ENCODE assay signal across 17 mouse cellular contexts in the genomic region with DNA sequence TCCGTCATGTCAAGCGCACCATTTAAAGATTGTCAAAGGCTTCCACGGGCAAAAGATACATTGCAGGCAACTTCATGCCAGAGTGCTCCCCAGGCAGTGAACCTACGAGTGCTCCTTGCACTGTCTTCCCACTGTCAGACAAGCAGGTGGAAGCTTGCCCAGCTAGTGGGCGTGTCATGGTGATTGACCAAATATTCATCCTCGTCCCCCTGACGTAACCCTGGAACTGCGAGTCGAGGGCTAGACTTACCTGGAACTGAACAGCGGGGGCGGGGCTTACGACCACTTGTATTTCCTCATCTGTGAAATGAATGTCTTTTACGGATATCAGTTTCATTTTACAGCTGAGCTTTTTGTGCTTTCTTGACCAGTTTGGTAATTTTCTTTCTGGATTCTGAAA. TPM values are rescaled to one million over a fixed set of nuclear protein-coding genes. Genes with fewer than 3 reads are reported as not detected.
A peak's percentile ranks its signal among the peaks of the same experiment; 100 is the strongest.
DNase-seq lines count a peak whose midpoint lies in the region; ATAC-seq and TF ChIP-seq lines count a peak whose summit lies in the region.
"Had no signal": no experiment of that assay in that cellular context is flagged by ENCODE, and none has a peak within 500 bp of the region (broad histone marks: within the 10 kb centered on the region; RNA-seq: fewer than 3 reads in every experiment).

No protein-coding gene starts in this region.

- peak; percentile 88 for DNase-seq in liver, adult 2 months (ENCODE audit: extremely low read depth, low read depth, low spot score)
- DNase-seq in liver, embryonic 11.5 days (ENCODE audit: low spot score) = no peak
- DNase-seq in MEL (ENCODE audit: low read depth, low spot score) = peak; percentile 10
- DNase-seq in kidney, postnatal 25 days = peak; percentile 55 to 66
- no peak for DNase-seq in layer of hippocampus, adult 2 months (ENCODE audit: low spot score in 2 of 2)
- no peak for DNase-seq in cerebellum, adult 18-20 months
- DNase-seq: cerebellum, postnatal 10 days; gastrocnemius, postnatal 25 days; heart, postnatal 4 days had no signal

- WGBS in liver, adult 2 months = 34% methylated on average over 13 of the region's 13 CpGs
- 80% methylated on average over 13 of the region's 13 CpGs for WGBS in liver, embryonic 11.5 days

- no peak for TF ChIP-seq POLR2A in liver, adult 2 months (IDR thresholded peaks at IDR 0.05; ENCODE audit: extremely low read depth, insufficient read depth, low read length)
- no peak for TF ChIP-seq POLR2A in MEL (IDR thresholded peaks at IDR 0.05; ENCODE audit: control insufficient read depth in 1 of 2, insufficient read depth in 1 of 2, low read depth in 1 of 2, low read length in 2 of 2, poor library complexity in 1 of 2)

- no peaks in the 10 kb centered on the region for H3K79me2 ChIP-seq in liver, adult 2 months (ENCODE audit: control insufficient read depth, insufficient read depth, low read length)
- no peaks in the 10 kb centered on the region for H3K79me2 ChIP-seq in MEL (ENCODE audit: control insufficient read depth, insufficient read depth, low read length, poor library complexity)

- TF ChIP-seq CTCF in liver, adult 2 months (IDR thresholded peaks at IDR 0.05; ENCODE audit: low read depth, low read length) = no peak
- no peak for TF ChIP-seq CTCF in MEL (IDR thresholded peaks at IDR 0.05 in 2 of 3, conservative IDR thresholded peaks at IDR 0.05 in 1 of 3; ENCODE audit: control insufficient read depth in 1 of 3, insufficient read depth in 1 of 3, low read depth in 2 of 3, low read length in 3 of 3, poor library complexity in 1 of 3, severe bottlenecking in 1 of 3)
- no peak for TF ChIP-seq CTCF in layer of hippocampus, adult 2 months (conservative IDR thresholded peaks at IDR 0.05)

- no peak overlapping the region for H3K9ac ChIP-seq in liver, adult 2 months (ENCODE audit: low read depth, low read length)
- no peak overlapping the region for H3K9ac ChIP-seq in liver, embryonic 11.5 days (ENCODE audit: low read depth, low read length)
- no peak overlapping the region for H3K9ac ChIP-seq in MEL (ENCODE audit: control insufficient read depth, low read depth, low read length, poor library complexity, severe bottlenecking)
- H3K9ac ChIP-seq: forebrain, embryonic 12.5 days; limb, embryonic 12.5 days had no signal

- peaks cover 2% of the 10 kb centered on the region for H3K4me1 ChIP-seq in liver, adult 2 months (ENCODE audit: control insufficient read depth, insufficient read depth, low read length)
- peaks cover 5% of the 10 kb centered on the region; the same call in 1 of the 2 replicates for H3K4me1 ChIP-seq in liver, embryonic 11.5 days (replicated peaks; ENCODE audit: control insufficient read depth, insufficient read depth, low read length)
- peaks cover 0 to 14% of the 10 kb centered on the region in 2 experiments; a peak in 2 of 4 replicates for H3K4me1 ChIP-seq in MEL (ENCODE audit: control insufficient read depth in 1 of 2, insufficient read depth in 2 of 2, low read length in 2 of 2)

- no peak overlapping the region for H3K4me2 ChIP-seq in liver, embryonic 11.5 days
- H3K4me2 ChIP-seq: forebrain, embryonic 12.5 days; limb, embryonic 12.5 days had no signal

- TF ChIP-seq EP300 in MEL (IDR thresholded peaks at IDR 0.05; ENCODE audit: low read depth in 1 of 2, low read length in 2 of 2) = no peak

- H3K27ac ChIP-seq in liver, adult 2 months (replicated peaks; ENCODE audit: insufficient read depth, low read depth, low read length) = no peak overlapping the region; the same call in 1 of the 2 replicates
- H3K27ac ChIP-seq in liver, embryonic 11.5 days (ENCODE audit: low read depth, low read length) = no peak overlapping the region
- no peak overlapping the region for H3K27ac ChIP-seq in MEL (ENCODE audit: control insufficient read depth, low read depth, low read length)
- H3K27ac ChIP-seq in layer of hippocampus, adult 2 months = no peak overlapping the region
- H3K27ac ChIP-seq: forebrain, embryonic 12.5 days; heart, embryonic 10.5 days; limb, embryonic 12.5 days had no signal

- no peak overlapping the region for H3K4me3 ChIP-seq in liver, adult 2 months (ENCODE audit: insufficient read depth, low read depth, low read length)
- H3K4me3 ChIP-seq in liver, embryonic 11.5 days (ENCODE audit: low read depth, low read length) = no peak overlapping the region
- H3K4me3 ChIP-seq in MEL (ENCODE audit: control insufficient read depth in 1 of 2, insufficient read depth in 1 of 2, low read depth in 2 of 2, low read length in 2 of 2) = peak overlapping the region in 1 of 2 experiments; percentile 67; a peak in 3 of 4 replicates
- H3K4me3 ChIP-seq in layer of hippocampus, adult 2 months = no peak overlapping the region
- H3K4me3 ChIP-seq: forebrain, embryonic 12.5 days; heart, embryonic 10.5 days; limb, embryonic 12.5 days had no signal

- H3K9me3 ChIP-seq in liver, embryonic 11.5 days (ENCODE audit: control insufficient read depth, low read length) = peaks cover 2% of the 10 kb centered on the region; the same call in 1 of the 2 replicates
- no peaks in the 10 kb centered on the region; the same call in 1 of the 2 replicates for H3K9me3 ChIP-seq in MEL (replicated peaks; ENCODE audit: insufficient read depth, low read length)
- H3K9me3 ChIP-seq: forebrain, embryonic 12.5 days; heart, embryonic 10.5 days had no signal

- no peak for ATAC-seq in liver, embryonic 11.5 days (replicated peaks; ENCODE audit: low FRiP score)
- ATAC-seq in granulocyte monocyte progenitor cell, adult 5-6 weeks (replicated peaks; ENCODE audit: poor library complexity, severe bottlenecking) = peak; percentile 62
- ATAC-seq: hindbrain, embryonic 16.5 days; midbrain, embryonic 16.5 days had no signal

- TF ChIP-seq RAD21 in MEL (IDR thresholded peaks at IDR 0.05; ENCODE audit: low read depth, low read length) = no peak

- H3K36me3 ChIP-seq in liver, adult 2 months (ENCODE audit: control insufficient read depth, insufficient read depth, low read length) = no peaks in the 10 kb centered on the region
- H3K36me3 ChIP-seq in liver, embryonic 11.5 days (ENCODE audit: control insufficient read depth, insufficient read depth, low read length) = no peaks in the 10 kb centered on the region
- no peaks in the 10 kb centered on the region for H3K36me3 ChIP-seq in MEL (ENCODE audit: control insufficient read depth in 1 of 2, insufficient read depth in 2 of 2, low read length in 2 of 2)
- H3K36me3 ChIP-seq: forebrain, embryonic 12.5 days; heart, embryonic 10.5 days; limb, embryonic 12.5 days had no signal

- H3K27me3 ChIP-seq in liver, adult 2 months (ENCODE audit: control insufficient read depth, insufficient read depth, low read length) = no peaks in the 10 kb centered on the region
- peaks cover 13% of the 10 kb centered on the region for H3K27me3 ChIP-seq in liver, embryonic 11.5 days (replicated peaks; ENCODE audit: control insufficient read depth, insufficient read depth, low read length)
- no peaks in the 10 kb centered on the region; a peak in 1 of 4 replicates for H3K27me3 ChIP-seq in MEL (ENCODE audit: control insufficient read depth in 1 of 2, insufficient read depth in 2 of 2, low read length in 2 of 2)

TF ChIP-seq in MEL, 35 proteins besides CTCF, POLR2A, EP300 and RAD21:
- TF ChIP-seq ELF1 (IDR thresholded peaks at IDR 0.05; ENCODE audit: low read depth, low read length) (no peak), ZKSCAN1 (IDR thresholded peaks at IDR 0.05; ENCODE audit: low read depth, low read length) (no peak), KAT2A (conservative IDR thresholded peaks at IDR 0.05; ENCODE audit: low read depth, low read length) (no peak), MYC (IDR thresholded peaks at IDR 0.05; ENCODE audit: low read depth, low read length) (no peak), BHLHE40 (IDR thresholded peaks at IDR 0.05; ENCODE audit: borderline replicate concordance, low read depth, low read length) (no peak), JUND (IDR thresholded peaks at IDR 0.05; ENCODE audit: low read depth, low read length) (no peak), E2F4 (IDR thresholded peaks at IDR 0.05; ENCODE audit: borderline replicate concordance, low read depth, low read length) (no peak), SIN3A (IDR thresholded peaks at IDR 0.05; ENCODE audit: low read length) (no peak), MYB (IDR thresholded peaks at IDR 0.05; ENCODE audit: low read depth, low read length) (no peak), CHD2 (IDR thresholded peaks at IDR 0.05; ENCODE audit: low read length) (no peak), NELFE (IDR thresholded peaks at IDR 0.05; ENCODE audit: low read depth, low read length) (no peak), TAL1 (IDR thresholded peaks at IDR 0.05; ENCODE audit: low read length) (no peak), GATA1 (IDR thresholded peaks at IDR 0.05; ENCODE audit: low read depth, low read length) (no peak), RCOR1 (IDR thresholded peaks at IDR 0.05; ENCODE audit: low read depth, low read length) (no peak), CHD1 (IDR thresholded peaks at IDR 0.05; ENCODE audit: low read depth, low read length) (no peak), MAZ (IDR thresholded peaks at IDR 0.05; ENCODE audit: low read depth, low read length) (no peak)
TF ChIP-seq in MEL: peak in this region for 0.

RNA-seq across cellular contexts. Expression of a gene that starts 28.7 kb away (rescaled TPM):
- not detected in 2 replicates for total RNA-seq in liver, adult 2 months (2014; rRNA removed)
- polyA plus RNA-seq in liver, adult 2 months (2012; rRNA removed) = 0.02 and 0.13 TPM in 2 replicates
- 0.09 and 0.23 TPM in 2 replicates for polyA plus RNA-seq in liver, embryonic 11.5 days (2014; fragmentation: Nextera tagmentation; extraction: Ambion mirVana)
- 0.07 TPM in 1 of 2 replicates, not detected in the other for total RNA-seq in MEL (2012; rRNA removed)
- under 1 TPM in 1 of 2 experiments, not detected in 1; 0.08 TPM for polyA plus RNA-seq in MEL (2012; ENCODE audit: insufficient read depth in 1 of 2, insufficient read length in 2 of 2, low read depth in 1 of 2, low replicate concordance in 2 of 2, missing spikeins in 1 of 2)
- total RNA-seq in granulocyte monocyte progenitor cell, adult 5-6 weeks (2014; fragmentation: Nextera tagmentation) = not detected in 2 replicates
- not detected in 2 replicates for total RNA-seq in granulocyte monocyte progenitor cell, adult 5-6 weeks (2017)
- 10 to 100 TPM; 27.0 to 29.1 TPM for total RNA-seq in layer of hippocampus, adult 2 months (2021)
- total RNA-seq: gastrocnemius, postnatal 25 days; megakaryocyte progenitor cell, adult 5-6 weeks had no signal
- polyA plus RNA-seq: liver, embryonic 16.5 days had no signal

Comparison
In these comparisons a context has a peak if more than half of its experiments do, and no peak if none do; other contexts are left out.
1. DNase-seq: peak in liver, adult 2 months (single experiment), MEL (single experiment) and kidney, postnatal 25 days (2 of 2); none in liver, embryonic 11.5 days (single experiment), layer of hippocampus, adult 2 months (0 of 2) and cerebellum, adult 18-20 months (0 of 2).
2. RNA of a gene that starts 28.7 kb away (total RNA-seq): 27.0 to 29.1 TPM in layer of hippocampus, adult 2 months; not detected in liver, adult 2 months, 0.07 TPM in MEL and not detected in granulocyte monocyte progenitor cell, adult 5-6 weeks; every median in the first group is over 10 times any median in the second.